Mouse (Mus musculus): Measurements from ENCODE around the gene Apc2. TPM values are rescaled to one million over a fixed set of nuclear protein-coding genes. Genes with fewer than 3 reads are reported as not detected.

Gene Apc2
- total RNA-seq, 2 experiments from 2014 or later: 106 to 109 TPM

Small RNA genes lying within 50 kb of the gene (microRNA-seq; reads per million reads assigned to microRNA genes)
- gene Mir6911: 0.42 to 2.5 reads per million in 2 experiments

Other genes with a start within 250 kb of the Apc2 start
- gene Gpx4, start 248.8 kb upstream of the Apc2 start, total RNA-seq (2021): 100 to 1,000 TPM; 554 to 575 TPM
- gene Sbno2, start 190.4 kb upstream of the Apc2 start, total RNA-seq (2021): 10 to 100 TPM; 16.8 to 18.8 TPM
- gene Stk11, start 180.2 kb upstream of the Apc2 start, total RNA-seq (2021): 100 to 1,000 TPM; 108 to 109 TPM
- gene Atp5d, start 157.3 kb upstream of the Apc2 start, total RNA-seq (2021): 100 to 1,000 TPM; 367 to 371 TPM
- gene Cbarp, start 155.1 kb upstream of the Apc2 start, total RNA-seq (2021): 100 to 1,000 TPM; 418 to 437 TPM
- gene Midn, start 147.7 kb upstream of the Apc2 start, total RNA-seq (2021): 100 to 1,000 TPM; 105 TPM
- gene Cirbp, start 130.0 kb upstream of the Apc2 start, total RNA-seq (2021): 10 to 100 TPM; 89.7 to 94.6 TPM
- gene 1600002K03Rik, start 123.0 kb upstream of the Apc2 start, total RNA-seq (2021): 1 to 10 TPM; 6.8 to 7.0 TPM
- gene Efna2, start 116.5 kb upstream of the Apc2 start, total RNA-seq (2021): 1 to 10 TPM; 7.0 to 8.2 TPM
- gene Mum1, start 69.5 kb upstream of the Apc2 start, total RNA-seq (2021): 10 to 100 TPM; 32.2 to 39.3 TPM
- gene Ndufs7, start 46.9 kb upstream of the Apc2 start, total RNA-seq (2021): 100 to 1,000 TPM; 219 to 232 TPM
- 10 to 100 TPM; 16.2 to 21.2 TPM for gene Gamt, start 35.0 kb upstream of the Apc2 start, total RNA-seq (2021)
- gene Dazap1, start 34.5 kb upstream of the Apc2 start, total RNA-seq (2021): 10 to 100 TPM; 75.6 to 81.7 TPM
- gene Rps15, start 3.5 kb upstream of the Apc2 start, total RNA-seq (2021): 1,000 to 10,000 TPM in 1 of 2 experiments, 100 to 1,000 TPM in 1; 965 to 1,061 TPM
- 10 to 100 TPM; 25.1 to 28.5 TPM for gene 2310011J03Rik, start 24.6 kb downstream of the Apc2 start, total RNA-seq (2021)
- gene Pcsk4, start 33.5 kb downstream of the Apc2 start, total RNA-seq (2021): 1 to 10 TPM; 4.8 to 6.9 TPM
- gene Reep6, start 34.0 kb downstream of the Apc2 start, total RNA-seq (2021): 10 to 100 TPM; 13.4 to 13.5 TPM
- gene Adamtsl5, start 52.4 kb downstream of the Apc2 start, total RNA-seq (2021): 10 to 100 TPM in 1 of 2 experiments, 1 to 10 TPM in 1; 8.8 to 10.4 TPM
- gene Plk5, start 60.5 kb downstream of the Apc2 start, total RNA-seq (2021): 10 to 100 TPM; 25.8 to 34.6 TPM
- 10 to 100 TPM; 20.1 to 20.7 TPM for gene Mex3d, start 91.7 kb downstream of the Apc2 start, total RNA-seq (2021)
- gene Mbd3, start 103.6 kb downstream of the Apc2 start, total RNA-seq (2021): 100 to 1,000 TPM; 143 to 166 TPM
- 100 to 1,000 TPM; 383 to 388 TPM for gene Uqcr11, start 110.9 kb downstream of the Apc2 start, total RNA-seq (2021)
- gene Tcf3, start 137.7 kb downstream of the Apc2 start, total RNA-seq (2021): 10 to 100 TPM; 25.4 to 29.8 TPM
- not detected for gene Onecut3, start 198.9 kb downstream of the Apc2 start, total RNA-seq (2021)
- gene Atp8b3, start 243.1 kb downstream of the Apc2 start, total RNA-seq (2021): under 1 TPM; 0.12 to 0.21 TPM